Comparison of ENCODE assay signal across 9 mouse cellular contexts in the genomic region with DNA sequence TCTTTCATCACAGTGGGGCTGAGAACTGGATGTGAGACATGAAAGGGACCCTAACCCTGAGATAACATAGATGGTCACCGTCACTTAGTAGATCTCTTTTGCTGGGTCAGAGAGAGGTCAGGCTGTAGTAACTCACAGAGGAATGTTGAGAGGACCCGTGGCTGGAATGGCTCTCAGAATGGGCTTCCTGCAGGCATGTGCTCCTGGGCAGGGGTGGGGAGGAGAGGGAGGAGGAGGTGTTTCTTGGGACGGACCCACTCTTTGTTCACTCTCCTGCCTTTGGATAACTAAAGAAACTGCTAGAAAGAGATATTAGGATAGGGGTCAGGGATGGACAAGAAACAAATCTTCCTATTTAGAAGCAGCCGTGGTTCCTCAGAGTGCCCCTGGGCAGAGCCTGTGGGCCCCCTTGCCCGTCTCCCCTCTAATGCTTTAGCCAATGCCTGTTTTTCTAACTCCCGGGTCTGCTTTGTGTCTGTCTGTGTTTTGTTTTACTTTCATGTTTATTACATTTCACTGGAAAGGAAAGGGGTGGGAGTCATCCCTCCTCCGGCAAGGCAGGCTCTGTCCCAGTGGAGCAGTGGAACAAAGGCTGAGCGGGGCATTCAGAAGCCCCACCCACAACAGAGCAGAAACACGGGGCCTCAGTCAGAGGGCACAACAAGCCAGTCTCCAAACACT. TPM values are rescaled to one million over a fixed set of nuclear protein-coding genes. Genes with fewer than 3 reads are reported as not detected.
DNase-seq lines count a peak whose midpoint lies in the region; ATAC-seq lines count a peak whose summit lies in the region.
"Had no signal": no experiment of that assay in that cellular context is flagged by ENCODE, and none has a peak within 500 bp of the region (broad histone marks: within the 10 kb centered on the region; RNA-seq: fewer than 3 reads in every experiment).

No protein-coding gene starts in this region.

- 8% methylated on average over 9 of the region's 9 CpGs for WGBS in forebrain, embryonic 13.5 days
- WGBS in hindbrain, embryonic 11.5 days: 5% methylated on average over 9 of the region's 9 CpGs
- 6% methylated on average over 9 of the region's 9 CpGs for WGBS in limb, embryonic 12.5 days
- 1% methylated on average over 9 of the region's 9 CpGs for WGBS in neural tube, embryonic 13.5 days

- ATAC-seq in forebrain, embryonic 13.5 days: peak; percentile 57; the same call in 1 of the 2 replicates
- peak; percentile 82 for ATAC-seq in hindbrain, embryonic 11.5 days (ENCODE audit: low FRiP score)
- ATAC-seq in limb, embryonic 12.5 days (ENCODE audit: insufficient number of reproducible peaks, insufficient read depth, low FRiP score, low TSS enrichment, low read depth): peak; percentile 71; the same call in 1 of the 2 replicates
- peak; percentile 76 for ATAC-seq in neural tube, embryonic 13.5 days (ENCODE audit: low read depth)
- no peak for ATAC-seq in inflammation-experienced regulatory T-cells, adult 6 months

- H3K27ac ChIP-seq in forebrain, embryonic 13.5 days: no peak overlapping the region
- no peak overlapping the region for H3K27ac ChIP-seq in hindbrain, embryonic 11.5 days (ENCODE audit: low read depth, low read length)
- peak overlapping the region; percentile 75 for H3K27ac ChIP-seq in limb, embryonic 12.5 days
- peak overlapping the region; percentile 1; the same call in 1 of the 2 replicates for H3K27ac ChIP-seq in neural tube, embryonic 13.5 days (replicated peaks)
- H3K27ac ChIP-seq: liver, embryonic 14.5 days had no signal

- H3K9me3 ChIP-seq in forebrain, embryonic 13.5 days (replicated peaks): no peaks in the 10 kb centered on the region
- no peaks in the 10 kb centered on the region for H3K9me3 ChIP-seq in hindbrain, embryonic 11.5 days (ENCODE audit: control insufficient read depth, low read length)
- H3K9me3 ChIP-seq in limb, embryonic 12.5 days: no peaks in the 10 kb centered on the region
- H3K9me3 ChIP-seq in neural tube, embryonic 13.5 days: no peaks in the 10 kb centered on the region

- H3K4me2 ChIP-seq in forebrain, embryonic 13.5 days: peak overlapping the region; percentile 27; the same call in 1 of the 2 replicates
- no peak overlapping the region for H3K4me2 ChIP-seq in hindbrain, embryonic 11.5 days (replicated peaks; ENCODE audit: low read depth, low read length)
- peak overlapping the region; percentile 40 for H3K4me2 ChIP-seq in limb, embryonic 12.5 days
- H3K4me2 ChIP-seq in neural tube, embryonic 13.5 days: peak overlapping the region; percentile 42

- H3K9ac ChIP-seq in forebrain, embryonic 13.5 days: 0 out of 2 replicates have a peak overlapping the region, but pooled peaks have one; percentile 10
- 0 out of 2 replicates have a peak overlapping the region, but pooled peaks have one; percentile 2 for H3K9ac ChIP-seq in hindbrain, embryonic 11.5 days (ENCODE audit: low read depth, low read length)
- peak overlapping the region; percentile 42 for H3K9ac ChIP-seq in limb, embryonic 12.5 days (replicated peaks)
- peak overlapping the region; percentile 13 for H3K9ac ChIP-seq in neural tube, embryonic 13.5 days
- H3K9ac ChIP-seq: liver, embryonic 14.5 days had no signal

- no peaks in the 10 kb centered on the region for H3K36me3 ChIP-seq in forebrain, embryonic 13.5 days (ENCODE audit: poor library complexity, severe bottlenecking)
- H3K36me3 ChIP-seq in hindbrain, embryonic 11.5 days (ENCODE audit: control insufficient read depth, insufficient read depth, low read length): no peaks in the 10 kb centered on the region
- H3K36me3 ChIP-seq in limb, embryonic 12.5 days: no peaks in the 10 kb centered on the region
- H3K36me3 ChIP-seq in neural tube, embryonic 13.5 days: no peaks in the 10 kb centered on the region

- no peaks in the 10 kb centered on the region for H3K27me3 ChIP-seq in forebrain, embryonic 13.5 days
- no peaks in the 10 kb centered on the region for H3K27me3 ChIP-seq in hindbrain, embryonic 11.5 days (ENCODE audit: control insufficient read depth, insufficient read depth, low read length)
- H3K27me3 ChIP-seq in limb, embryonic 12.5 days: no peaks in the 10 kb centered on the region
- H3K27me3 ChIP-seq in neural tube, embryonic 13.5 days: no peaks in the 10 kb centered on the region

- H3K4me1 ChIP-seq in forebrain, embryonic 13.5 days: peaks cover 8% of the 10 kb centered on the region
- no peaks in the 10 kb centered on the region; the same call in 1 of the 2 replicates for H3K4me1 ChIP-seq in hindbrain, embryonic 11.5 days (replicated peaks; ENCODE audit: control insufficient read depth, insufficient read depth, low read length)
- H3K4me1 ChIP-seq in limb, embryonic 12.5 days (replicated peaks): peaks cover 19% of the 10 kb centered on the region
- H3K4me1 ChIP-seq in neural tube, embryonic 13.5 days (replicated peaks): peaks cover 14% of the 10 kb centered on the region

- peak; percentile 72 for DNase-seq in embryo, embryonic 10 days (ENCODE audit: low spot score)
- peak; percentile 53 for DNase-seq in hindbrain, embryonic 11.5 days (ENCODE audit: low spot score)
- DNase-seq in spleen, postnatal 36 days (ENCODE audit: low spot score in 2 of 2): no peak
- no peak for DNase-seq in testis, postnatal 14 days (ENCODE audit: low spot score)

- H3K4me3 ChIP-seq in forebrain, embryonic 13.5 days: no peak overlapping the region
- H3K4me3 ChIP-seq in hindbrain, embryonic 11.5 days (ENCODE audit: low read depth, low read length): no peak overlapping the region
- H3K4me3 ChIP-seq in limb, embryonic 12.5 days (replicated peaks): no peak overlapping the region
- 0 out of 2 replicates have a peak overlapping the region, but pooled peaks have one; percentile 3 for H3K4me3 ChIP-seq in neural tube, embryonic 13.5 days

RNA-seq across cellular contexts. Expression of a gene that starts 58.9 kb away (rescaled TPM):
- polyA plus RNA-seq in forebrain, embryonic 13.5 days (2015; fragmentation: Nextera tagmentation; extraction: Ambion mirVana): 6.5 and 7.4 TPM in 2 replicates
- 13.1 and 16.6 TPM in 2 replicates for polyA plus RNA-seq in hindbrain, embryonic 11.5 days (2014; fragmentation: Nextera tagmentation; extraction: Ambion mirVana)
- polyA plus RNA-seq in limb, embryonic 12.5 days (2016; fragmentation: Nextera tagmentation; extraction: Ambion mirVana): 11.7 and 18.7 TPM in 2 replicates
- 8.6 and 8.7 TPM in 2 replicates for polyA plus RNA-seq in neural tube, embryonic 13.5 days (2015; fragmentation: Nextera tagmentation; extraction: Ambion mirVana)
- 10 to 100 TPM; 33.7 to 66.6 (median 43.3) TPM for polyA plus RNA-seq in inflammation-experienced regulatory T-cells, adult 6 months (2017; shearing (Covaris generic))

Comparison
In these comparisons a context has a peak if more than half of its experiments do, and no peak if none do; other contexts are left out.
1. DNase-seq: peak in embryo, embryonic 10 days (single experiment) and hindbrain, embryonic 11.5 days (single experiment); none in spleen, postnatal 36 days (0 of 2) and testis, postnatal 14 days (single experiment).
2. H3K27ac ChIP-seq: peak in limb, embryonic 12.5 days (single experiment) and neural tube, embryonic 13.5 days (single experiment); none in forebrain, embryonic 13.5 days (single experiment) and hindbrain, embryonic 11.5 days (single experiment).
3. Peak in every context shown above with its lines, with median percentiles within 50 percentile points of each other: H3K9ac ChIP-seq.